Mouse (Mus musculus) C2C12 (cell line): ENCODE results near the gene Rcbtb2. TPM values are rescaled to one million over a fixed set of nuclear protein-coding genes. Genes with fewer than 3 reads are reported as not detected.

Source experiments
- H3K27me3 ChIP-seq: one replicate; pipeline ENCODE4 v1.6.1; 2011; ENCODE audit not compliant: control insufficient read depth, insufficient read depth, insufficient read length
- H3K36me3 ChIP-seq: one replicate; pipeline ENCODE4 v1.6.1; 2011; ENCODE audit not compliant: control insufficient read depth, insufficient read depth
- H3K4me3 ChIP-seq: one replicate; pipeline ENCODE4 v1.5.1; 2011; ENCODE audit warnings: mild to moderate bottlenecking, control low read depth; ENCODE audit not compliant: poor library complexity, insufficient read depth, severe bottlenecking
- H3K79me2 ChIP-seq: one replicate; pipeline ENCODE4 v1.6.1; 2011; ENCODE audit not compliant: control insufficient read depth, insufficient read depth
- H3K79me3 ChIP-seq: one replicate; pipeline ENCODE4 v1.6.1; 2011; ENCODE audit warnings: low read depth, control low read depth
- H3ac ChIP-seq: one replicate; pipeline ENCODE3; 2011; ENCODE audit warnings: low read depth; ENCODE audit not compliant: control insufficient read depth, insufficient read length
- CEBPB ChIP-seq: IDR thresholded peaks from one replicate; pipeline ENCODE4 v1.6.1; 2011; ENCODE audit warnings: low read depth, mild to moderate bottlenecking, control low read depth, moderate library complexity
- CTCF ChIP-seq: IDR thresholded peaks from one replicate; pipeline ENCODE4 v1.5.1; 2011; ENCODE audit not compliant: control insufficient read depth, insufficient read depth, insufficient read length
- FOSL1 ChIP-seq: IDR thresholded peaks from one replicate; pipeline ENCODE4 v1.8.0; 2011; ENCODE audit warnings: mild to moderate bottlenecking, low read length; ENCODE audit not compliant: poor library complexity, insufficient read depth, severe bottlenecking
- MAX ChIP-seq: IDR thresholded peaks from one replicate; pipeline ENCODE4 v1.6.1; 2011; ENCODE audit warnings: mild to moderate bottlenecking, control low read depth
- MYOD1 ChIP-seq: IDR thresholded peaks from one replicate; pipeline ENCODE4 v1.6.1; 2011; ENCODE audit warnings: low read depth; ENCODE audit not compliant: control insufficient read depth, insufficient read length
- MYOG ChIP-seq: IDR thresholded peaks from one replicate; pipeline ENCODE4 v1.6.1; 2011; ENCODE audit not compliant: control insufficient read depth, insufficient read length; ENCODE audit errors: extremely low read depth
- USF1 ChIP-seq: IDR thresholded peaks from one replicate; pipeline ENCODE4 v1.6.1; 2011; ENCODE audit warnings: low read depth, mild to moderate bottlenecking, control low read depth, moderate library complexity
- polyA plus RNA-seq: library from polyadenylated mRNA; unstranded; fragments of >200 nt; fragmentation: generic; extraction: Trizol; gene quantifications from one replicate; pipeline ENCODE4 v1.2.1, GENCODE M21; 2012; ENCODE audit warnings: missing spikeins

Gene Rcbtb2
- polyA plus RNA-seq, 1 experiment, result 16.1 TPM

DNA sequence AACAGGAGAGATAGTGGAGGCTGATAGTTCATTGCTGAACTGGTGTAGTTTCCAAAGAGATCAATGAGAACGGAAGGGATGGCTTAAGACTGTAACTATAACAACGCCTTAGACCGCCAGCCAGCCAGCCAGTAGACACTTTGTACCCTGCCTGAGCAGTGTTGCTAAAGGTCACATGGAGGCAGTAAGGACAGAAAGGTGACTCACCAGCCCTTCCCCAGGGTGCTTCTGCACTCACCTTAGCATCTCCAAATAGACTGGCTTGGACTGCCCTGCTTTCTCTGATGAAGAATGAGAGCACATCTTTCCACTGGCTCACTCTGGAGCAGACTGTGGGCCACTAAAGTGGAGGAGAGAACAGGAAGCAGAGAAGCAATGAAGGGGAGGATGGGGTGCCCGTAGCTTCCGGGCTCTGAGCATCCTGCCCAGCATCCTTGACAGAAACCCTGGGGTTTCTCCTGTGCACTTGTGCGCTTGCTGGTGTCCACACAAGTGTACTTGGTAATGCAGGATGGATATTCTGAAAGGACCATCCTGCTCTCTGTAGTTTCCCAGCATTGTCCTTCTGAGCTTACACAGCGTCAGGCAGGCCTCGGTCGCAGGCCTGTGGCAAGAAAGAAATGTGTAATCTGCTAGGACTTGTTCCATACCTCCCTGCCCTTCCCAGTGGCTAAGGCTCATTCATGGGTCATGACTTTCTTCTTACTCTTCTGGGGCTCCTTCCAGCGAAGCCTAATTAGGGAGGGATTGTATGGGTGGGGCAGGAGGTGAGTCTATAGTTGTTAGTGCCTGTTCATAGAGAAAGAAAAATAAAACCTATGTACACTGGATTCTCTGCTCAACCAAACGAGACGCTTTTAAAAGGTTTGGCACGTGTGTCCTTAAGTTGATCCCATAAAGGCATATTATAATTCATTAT lies 47.3 kb downstream of the Rcbtb2 start:
- Histone ChIP-seq H3K4me3 (no peak overlapping the region), H3K27me3 (no peaks in the 10 kb centered on the region), H3ac (no peak overlapping the region), H3K79me2 (no peaks in the 10 kb centered on the region), H3K36me3 (no peaks in the 10 kb centered on the region), H3K79me3 (no peaks in the 10 kb centered on the region)
- TF ChIP-seq FOSL1 (no peak), MYOG (no peak), MYOD1 (no peak), USF1 (no peak), CTCF (no peak), MAX (no peak)

DNA sequence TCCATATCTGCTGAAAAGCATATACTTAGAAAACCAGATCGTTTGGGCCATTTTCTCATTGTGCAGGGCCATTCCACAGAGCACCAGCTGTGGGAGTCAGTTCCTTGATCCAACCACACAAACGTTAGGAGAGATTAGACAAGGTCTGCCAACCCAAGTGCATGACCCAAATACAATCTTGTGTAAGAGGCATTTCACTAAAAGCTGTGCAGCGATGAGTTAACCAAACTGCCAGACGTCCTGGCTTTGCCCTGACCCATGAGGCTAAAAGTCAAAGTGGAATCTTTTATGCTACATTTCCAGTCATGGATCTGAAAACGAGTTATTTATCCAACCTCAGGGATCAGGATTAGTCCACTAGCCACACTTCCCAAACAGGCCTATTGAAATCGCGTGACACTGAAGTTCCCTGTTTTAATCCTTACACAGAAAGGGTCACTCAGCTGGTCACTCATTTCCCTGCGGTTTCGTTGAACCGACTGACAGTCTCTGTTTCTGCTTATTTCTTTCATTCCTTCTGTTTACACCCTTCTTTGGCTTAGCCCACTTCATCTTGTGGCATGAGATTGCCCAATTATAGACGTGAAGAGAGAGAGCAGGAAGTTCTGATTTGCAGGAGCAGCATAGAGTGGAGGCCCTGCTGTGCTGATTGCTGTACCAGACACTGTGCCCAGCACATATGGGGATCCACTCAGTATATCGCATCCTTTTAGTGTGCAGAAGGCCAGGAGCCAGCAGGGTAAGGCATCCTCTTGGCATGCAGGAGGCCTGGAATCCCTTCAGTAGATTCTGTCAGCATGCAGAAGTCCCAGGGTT lies 49.6 kb downstream of the Rcbtb2 start:
- Histone ChIP-seq H3K4me3 (no peak overlapping the region), H3K36me3 (no peaks in the 10 kb centered on the region), H3K79me3 (no peaks in the 10 kb centered on the region), H3K79me2 (no peaks in the 10 kb centered on the region), H3ac (no peak overlapping the region), H3K27me3 (no peaks in the 10 kb centered on the region)
- TF ChIP-seq MYOD1 (no peak), MYOG (no peak), FOSL1 (no peak), USF1 (no peak), CEBPB (no peak), CTCF (no peak), MAX (no peak)

DNA sequence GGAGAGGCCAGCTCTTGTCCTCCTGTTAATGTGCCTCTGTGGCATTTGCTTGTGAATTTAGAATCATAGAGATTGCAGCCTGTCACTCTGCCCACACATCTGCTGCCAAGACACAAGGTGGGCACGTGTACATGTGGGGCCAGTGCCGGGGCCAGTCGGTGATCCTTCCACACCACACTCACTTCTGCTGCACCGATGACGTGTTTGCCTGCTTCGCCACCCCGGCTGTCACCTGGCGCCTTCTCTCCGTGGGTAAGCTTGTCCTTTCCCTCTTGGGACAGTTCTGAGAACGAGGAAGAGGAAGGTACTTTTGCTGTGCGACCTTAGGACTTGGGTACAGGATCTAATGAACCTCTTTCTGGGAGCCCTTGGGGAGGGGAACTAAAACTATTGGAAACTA lies 50.8 kb downstream of the Rcbtb2 start:
- Histone ChIP-seq H3K36me3 (no peaks in the 10 kb centered on the region), H3K27me3 (no peaks in the 10 kb centered on the region), H3ac (no peak overlapping the region), H3K4me3 (no peak overlapping the region), H3K79me3 (no peaks in the 10 kb centered on the region), H3K79me2 (no peaks in the 10 kb centered on the region)
- no peak for TF ChIP-seq MYOG

- no peaks in the 10 kb centered on the region for H3K79me3 ChIP-seq
- H3K4me3 ChIP-seq, result no peak overlapping the region
- H3ac ChIP-seq, result no peak overlapping the region
- no peaks in the 10 kb centered on the region for H3K36me3 ChIP-seq
- H3K79me2 ChIP-seq, result no peaks in the 10 kb centered on the region
- no peaks in the 10 kb centered on the region for H3K27me3 ChIP-seq
- TF ChIP-seq CEBPB, result no peak
- TF ChIP-seq USF1, result no peak
Observed at GRCm38 (mm10) chr14:73174091-73174995, 51.5 kb downstream of the Rcbtb2 start.

GRCm38 (mm10) chr14:73175031-73175430 lies 52.2 kb downstream of the Rcbtb2 start:
- H3K36me3 ChIP-seq, result no peaks in the 10 kb centered on the region
- H3K79me2 ChIP-seq, result no peaks in the 10 kb centered on the region
- H3K27me3 ChIP-seq, result no peaks in the 10 kb centered on the region
- H3K79me3 ChIP-seq, result no peaks in the 10 kb centered on the region
- no peak overlapping the region for H3K4me3 ChIP-seq
- H3ac ChIP-seq, result no peak overlapping the region
- TF ChIP-seq CTCF (no peak), MYOD1 (no peak), FOSL1 (no peak), USF1 (no peak), CEBPB (no peak)
